Mouse (Mus musculus) kidney, adult 2 months (tissue): ENCODE measurements around the gene Cog4. TPM values are rescaled to one million over a fixed set of nuclear protein-coding genes. Genes with fewer than 3 reads are reported as not detected.

Experiments used
- DNase-seq: peaks from one replicate; pipeline ENCODE4 v3.0.0; 2021
- H3K27ac ChIP-seq: fragments of 200-500 bp; 2 replicates; pipeline ENCODE4 v1.5.1; 2012; ENCODE audit warnings: low read depth, low read length, control low read depth, inconsistent platforms; ENCODE audit not compliant: insufficient read depth
- H3K27me3 ChIP-seq: fragments of 200-500 bp; replicated peaks from 2 replicates; pipeline ENCODE4 v1.6.1; 2012; ENCODE audit warnings: mild to moderate bottlenecking, moderate library complexity, low read length, inconsistent platforms; ENCODE audit not compliant: control insufficient read depth, insufficient read depth
- H3K36me3 ChIP-seq: fragments of 200-500 bp; 2 replicates; pipeline ENCODE4 v1.6.1; 2012; ENCODE audit warnings: mild to moderate bottlenecking, moderate library complexity, low read length, inconsistent platforms; ENCODE audit not compliant: control insufficient read depth, insufficient read depth
- H3K4me1 ChIP-seq: fragments of 200-500 bp; 2 replicates; pipeline ENCODE4 v1.6.1; 2011; ENCODE audit warnings: low read length; ENCODE audit not compliant: control insufficient read depth, insufficient read depth
- H3K4me3 ChIP-seq: fragments of 200-500 bp; 2 replicates; pipeline ENCODE4 v1.5.1; 2011; ENCODE audit warnings: mild to moderate bottlenecking, low read depth, low read length, control low read depth; ENCODE audit not compliant: insufficient read depth
- CTCF ChIP-seq: fragments of 200-500 bp; conservative IDR thresholded peaks from 2 replicates; pipeline ENCODE4 v1.5.1; 2011; ENCODE audit warnings: low read depth, mild to moderate bottlenecking, control low read depth, low read length, moderate library complexity, mixed read lengths; ENCODE audit not compliant: insufficient read depth, insufficient read length
- POLR2A ChIP-seq: fragments of 200-500 bp; IDR thresholded peaks from one replicate; pipeline ENCODE4 v1.6.1; 2011; ENCODE audit warnings: low read depth, low read length, control low read depth
- WGBS: fragments of 180-500 bp; shearing (Covaris S2); methylation state at CpG from one replicate; pipeline ENCODE4 v1.1.7; 2018; 5-methylcytosine and 5-hydroxymethylcytosine counted together
- polyA plus RNA-seq: library from polyadenylated mRNA; depleted of rRNA; stranded (reverse); fragments of >200 nt; gene quantifications from 2 replicates; pipeline ENCODE4 v1.2.3, GENCODE M21; 2012

Gene Cog4
- polyA plus RNA-seq, 1 experiment = 42.9 TPM

GRCm38 (mm10) chr8:110828511-110828910 lies 17.9 kb upstream of the Cog4 start:
- TF ChIP-seq CTCF (no peak), POLR2A (no peak)
- peaks cover 11% of the 10 kb centered on the region for H3K36me3 ChIP-seq

GRCm38 (mm10) chr8:110831956-110832355 lies 14.4 kb upstream of the Cog4 start:
- 61% methylated on average over 3 of the region's 3 CpGs for WGBS
- DNase-seq = peak; percentile 46
- Histone ChIP-seq H3K36me3 (peaks cover 2% of the 10 kb centered on the region; the same call in 1 of the 2 replicates), H3K4me3 (no peak overlapping the region), H3K4me1 (no peaks in the 10 kb centered on the region), H3K27ac (no peak overlapping the region), H3K27me3 (no peaks in the 10 kb centered on the region)
- TF ChIP-seq CTCF (no peak), POLR2A (no peak)

More at GRCm38 (mm10) chr8:110828511-110828910, 17.9 kb upstream of the Cog4 start:
- no peak overlapping the region for H3K27ac ChIP-seq
- H3K4me1 ChIP-seq = no peaks in the 10 kb centered on the region
- no peak for DNase-seq
- H3K27me3 ChIP-seq = no peaks in the 10 kb centered on the region
- no peak overlapping the region for H3K4me3 ChIP-seq
- WGBS = 67% methylated on average over 3 of the region's 3 CpGs

- 84% methylated on average over 3 of the region's 3 CpGs for WGBS
- Histone ChIP-seq H3K36me3 (peaks cover 18% of the 10 kb centered on the region), H3K27me3 (no peaks in the 10 kb centered on the region), H3K4me1 (peaks cover 3% of the 10 kb centered on the region; the same call in 1 of the 2 replicates), H3K27ac (no peak overlapping the region), H3K4me3 (no peak overlapping the region)
- no peak for DNase-seq
- no peak for TF ChIP-seq POLR2A
- no peak for TF ChIP-seq CTCF
These were observed 4.3 kb upstream of the Cog4 start for GRCm38 (mm10) chr8:110842012-110842574.

GRCm38 (mm10) chr8:110843207-110843606 lies 3.2 kb upstream of the Cog4 start:
- 67% methylated on average over 5 of the region's 5 CpGs for WGBS

GRCm38 (mm10) chr8:110844941-110845340 lies 1.5 kb upstream of the Cog4 start:
- H3K4me1 ChIP-seq = peaks cover 8% of the 10 kb centered on the region; the same call in 1 of the 2 replicates
- WGBS = 50% methylated on average over 3 of the region's 3 CpGs
- no peak overlapping the region for H3K4me3 ChIP-seq
- peaks cover 10% of the 10 kb centered on the region for H3K36me3 ChIP-seq
- no peaks in the 10 kb centered on the region for H3K27me3 ChIP-seq
- DNase-seq = no peak
- TF ChIP-seq POLR2A (no peak), CTCF (no peak)
- no peak overlapping the region for H3K27ac ChIP-seq

More at GRCm38 (mm10) chr8:110843207-110843606, 3.2 kb upstream of the Cog4 start:
- Histone ChIP-seq H3K27ac (no peak overlapping the region), H3K27me3 (no peaks in the 10 kb centered on the region), H3K4me3 (no peak overlapping the region), H3K36me3 (peaks cover 14% of the 10 kb centered on the region), H3K4me1 (peaks cover 8% of the 10 kb centered on the region; the same call in 1 of the 2 replicates)
- TF ChIP-seq POLR2A (no peak), CTCF (no peak)
- no peak for DNase-seq

GRCm38 (mm10) chr8:110845821-110846404 lies 487 bp upstream of the Cog4 start:
- Histone ChIP-seq H3K36me3 (peaks cover 8% of the 10 kb centered on the region), H3K27me3 (no peaks in the 10 kb centered on the region), H3K27ac (peak overlapping the region; percentile 56; the same call in 1 of the 2 replicates), H3K4me3 (peak overlapping the region; percentile 79), H3K4me1 (peaks cover 8% of the 10 kb centered on the region; the same call in 1 of the 2 replicates)
- under 1% methylated on average over 17 of the region's 17 CpGs for WGBS
- DNase-seq = peak; percentile 12
- no peak for TF ChIP-seq CTCF
- TF ChIP-seq POLR2A = no peak

- WGBS = 2% methylated on average over 13 of the region's 13 CpGs
- peaks cover 8% of the 10 kb centered on the region; the same call in 1 of the 2 replicates for H3K4me1 ChIP-seq
- peak overlapping the region; percentile 56 for H3K27ac ChIP-seq
- peaks cover 4% of the 10 kb centered on the region for H3K36me3 ChIP-seq
- H3K4me3 ChIP-seq = peak overlapping the region; percentile 73
- TF ChIP-seq POLR2A (no peak), CTCF (no peak)
- DNase-seq = no peak
- no peaks in the 10 kb centered on the region for H3K27me3 ChIP-seq
These were observed 760 bp downstream of the Cog4 start for GRCm38 (mm10) chr8:110847171-110847549.
